Mouse (Mus musculus) urinary bladder, adult 18-20 months (tissue): ENCODE data around the gene Slc6a2.

Experiments
- DNase-seq, 2 experiments: peaks; one replicate each; pipeline ENCODE4 v3.0.0; 2022; ENCODE audit warnings: low spot score in 2 of 2, mixed read lengths in 2 of 2

Gene Slc6a2

DNA sequence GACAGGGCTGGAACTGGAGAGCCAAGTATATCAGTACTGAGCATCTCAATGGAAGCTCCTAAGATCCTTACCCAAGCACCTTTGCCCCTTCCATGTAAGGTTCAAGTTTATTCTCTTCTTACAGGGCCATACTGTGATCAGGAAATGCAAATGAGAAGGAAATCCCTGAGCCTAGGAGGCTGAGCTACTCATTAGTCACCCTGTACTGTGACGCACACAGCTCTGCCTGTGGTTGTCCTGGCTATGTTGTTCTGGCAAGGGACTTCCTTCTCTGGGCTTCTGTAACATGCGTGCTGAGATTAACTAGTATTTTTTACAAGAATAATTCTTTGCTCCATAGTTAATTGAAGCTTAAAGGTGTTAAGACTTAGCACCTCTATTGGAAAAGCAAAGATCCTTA, 70.8 kb downstream of the Slc6a2 start:
- DNase-seq: no peak

DNA sequence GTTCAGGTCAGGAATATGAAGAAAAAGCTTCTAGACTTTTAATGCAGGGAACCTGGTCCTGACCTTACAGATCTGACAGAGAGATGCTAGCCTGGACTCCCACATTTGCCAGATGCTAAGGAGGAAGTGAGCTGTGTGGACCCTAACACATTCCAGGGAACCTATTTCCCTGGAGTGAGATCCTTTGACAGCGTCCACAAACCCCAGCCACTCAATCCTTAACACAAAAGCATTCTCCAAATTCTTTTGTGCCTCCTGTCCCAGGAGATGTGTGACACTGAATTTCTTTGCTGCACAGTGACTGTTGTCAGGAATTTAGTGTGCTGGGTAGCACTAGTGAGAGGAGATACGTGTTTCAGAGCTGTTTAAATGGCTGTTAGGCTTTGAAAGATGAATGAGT, 79.0 kb downstream of the Slc6a2 start:
- DNase-seq: no peak

DNA sequence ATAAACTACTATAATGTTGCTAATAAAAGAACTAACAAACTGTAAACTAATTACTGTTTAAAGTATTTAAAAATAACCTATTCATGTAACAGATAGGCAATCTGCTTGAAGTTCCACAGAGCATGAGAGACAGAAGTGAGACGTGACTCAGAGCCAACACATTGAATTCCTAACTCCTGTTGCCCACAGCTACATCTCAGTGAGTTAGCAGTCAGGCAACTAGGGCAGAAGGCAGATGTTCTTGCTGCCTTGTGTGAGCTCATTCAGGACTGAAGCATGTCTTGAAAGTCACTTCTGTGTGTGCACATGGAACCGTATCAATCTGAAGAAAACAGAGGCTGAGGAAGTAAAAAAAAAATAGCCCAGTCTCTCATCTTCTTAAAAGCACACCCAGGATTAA, 80.4 kb downstream of the Slc6a2 start:
- no peak for DNase-seq

DNA sequence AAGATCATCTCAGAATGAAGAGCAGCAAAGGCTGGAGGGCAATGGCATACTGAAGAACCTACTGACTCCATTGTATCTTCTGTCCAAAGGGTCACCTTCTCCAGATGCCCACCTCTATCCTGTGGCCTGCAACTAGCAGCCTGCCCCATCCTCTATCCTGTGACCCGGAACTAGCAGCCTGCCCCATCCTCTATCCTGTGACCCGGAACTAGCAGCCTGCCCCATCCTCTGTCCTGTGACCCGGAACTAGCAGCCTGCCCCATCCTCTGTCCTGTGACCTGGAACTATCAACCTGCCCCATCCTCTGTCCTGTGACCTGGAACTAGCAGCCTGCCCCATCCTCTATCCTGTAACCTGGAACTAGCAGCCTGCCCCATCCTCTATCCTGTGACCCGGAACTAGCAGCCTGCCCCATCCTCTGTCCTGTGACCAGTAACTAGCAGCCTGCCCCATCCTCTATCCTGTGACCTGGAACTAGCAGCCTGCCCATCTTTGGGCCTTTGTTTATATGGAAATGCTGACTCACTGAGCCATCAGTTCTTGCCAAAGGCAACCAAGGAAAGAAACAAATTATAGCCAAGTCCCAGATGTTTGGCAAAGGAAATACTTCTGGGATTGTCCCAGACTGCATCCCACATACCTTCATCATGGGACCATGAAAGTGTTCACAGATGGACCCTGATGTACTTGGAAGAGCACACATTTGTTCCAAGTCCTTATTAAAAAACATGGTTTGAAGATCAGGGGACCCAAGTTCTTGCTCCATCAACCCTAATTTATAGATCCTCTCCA, 81.1 kb downstream of the Slc6a2 start:
- DNase-seq: no peak

DNA sequence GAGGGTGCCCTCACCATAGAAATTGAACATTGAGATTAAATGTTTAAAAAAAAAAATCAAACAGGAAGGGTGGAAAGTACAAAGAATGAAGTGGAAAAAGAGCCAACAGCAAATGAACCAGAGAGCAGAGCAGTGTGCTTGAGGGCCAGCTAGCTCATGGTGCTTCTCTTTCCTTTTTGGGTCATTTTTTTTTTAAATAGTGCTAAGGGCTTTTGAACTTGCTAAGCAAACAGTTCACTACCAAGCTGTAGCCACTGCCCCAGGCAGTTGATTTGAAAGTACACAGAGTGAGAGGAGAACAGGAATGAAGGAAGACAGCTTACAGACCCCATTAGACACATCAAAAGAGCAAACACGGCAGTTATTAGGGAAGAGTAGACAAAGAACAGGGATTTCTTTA, 83.2 kb downstream of the Slc6a2 start:
- DNase-seq: no peak

DNA sequence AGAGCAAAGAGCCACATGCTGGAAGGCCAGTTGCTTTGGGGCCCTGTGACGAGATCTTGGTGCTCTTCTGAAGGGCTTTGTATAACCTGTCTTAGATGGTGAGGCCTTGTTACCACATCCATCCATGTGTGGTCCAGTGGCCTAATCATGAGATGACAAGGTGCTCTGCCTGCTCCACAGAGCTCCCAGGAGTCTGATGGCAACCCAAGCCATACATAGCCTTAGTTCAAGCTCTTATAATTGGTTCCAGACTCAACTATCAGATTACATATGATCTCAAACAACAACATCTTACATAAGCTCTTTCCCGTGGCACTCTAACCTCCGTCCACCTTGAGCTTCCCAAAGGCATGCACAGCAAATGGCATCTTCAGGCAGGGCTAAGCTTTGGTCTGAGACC, 88.2 kb downstream of the Slc6a2 start, which contains the start of gene Ces1a:
Gene Ces1a (minus strand): TSS at position 101 of the 400 bp plus-strand sequence.
- DNase-seq: no peak

DNA sequence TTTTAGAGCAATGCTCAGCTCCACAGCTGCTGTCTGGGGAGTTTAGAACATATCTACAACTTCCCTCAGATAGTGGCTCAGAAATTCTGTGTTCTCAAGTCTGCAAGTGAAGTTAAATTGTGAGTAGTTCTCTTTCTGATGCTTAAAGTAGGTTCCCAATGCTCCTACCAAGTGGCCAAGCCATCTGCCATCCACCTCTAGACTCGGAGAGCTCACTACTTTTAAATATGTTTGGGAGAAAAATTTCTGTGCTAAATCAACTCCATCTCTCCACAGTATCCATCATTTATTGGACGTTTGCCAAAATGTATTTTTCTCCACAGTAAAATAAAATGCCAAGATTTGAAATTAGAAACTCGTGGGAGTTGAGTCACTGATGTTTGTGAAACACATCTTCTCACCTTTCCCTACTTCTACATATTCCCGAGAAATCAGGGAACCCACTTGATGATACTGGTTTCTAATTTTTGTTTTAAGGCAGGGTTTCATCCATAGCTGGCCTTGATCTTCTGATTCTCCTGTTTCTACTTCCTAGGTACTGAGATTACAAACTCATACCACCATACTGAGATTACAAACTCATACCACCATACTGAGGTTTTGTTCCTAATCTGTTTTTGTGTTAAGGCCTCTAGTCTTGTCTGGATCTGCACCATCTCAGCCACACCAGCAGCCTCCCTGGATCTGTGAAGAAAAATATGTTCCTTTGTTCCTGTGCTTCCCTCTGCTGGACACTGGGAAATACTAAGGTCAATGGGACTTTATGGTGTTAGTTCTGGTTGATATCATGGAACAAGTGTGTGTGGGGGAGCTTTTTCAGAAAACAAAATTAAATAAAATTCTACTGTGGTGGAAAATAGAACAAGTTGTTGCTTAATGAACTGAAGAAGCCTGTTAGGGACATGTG, 88.9 kb downstream of the Slc6a2 start:
- DNase-seq: no peak
